Mouse (Mus musculus) limb, embryonic 13.5 days (tissue): ENCODE measurements around the gene Ddx42. TPM values are rescaled to one million over a fixed set of nuclear protein-coding genes. Genes with fewer than 3 reads are reported as not detected.

ENCODE experiments used
- ATAC-seq: fragments of 200-750 bp; cut with Nextera tagmentation; 2 replicates; pipeline ENCODE4 v1.8.0; 2017; ENCODE audit warnings: low read depth, moderate number of reproducible peaks, moderate TSS enrichment; ENCODE audit not compliant: low FRiP score
- H3K27ac ChIP-seq: fragments of 300-500 bp; sonication (generic); 2 replicates; pipeline ENCODE4 v1.5.1; 2015; ENCODE audit warnings: inconsistent platforms, mild to moderate bottlenecking, moderate library complexity
- H3K27me3 ChIP-seq: fragments of 300-500 bp; sonication (generic); 2 replicates; pipeline ENCODE4 v1.6.1; 2015; ENCODE audit warnings: mild to moderate bottlenecking, inconsistent platforms
- H3K36me3 ChIP-seq: fragments of 300-500 bp; sonication (generic); 2 replicates; pipeline ENCODE4 v1.6.1; 2015; ENCODE audit warnings: inconsistent platforms, mild to moderate bottlenecking, moderate library complexity
- H3K4me1 ChIP-seq: fragments of 300-500 bp; sonication (generic); 2 replicates; pipeline ENCODE4 v1.6.1; 2015; ENCODE audit warnings: inconsistent platforms
- H3K4me2 ChIP-seq: fragments of 300-500 bp; sonication (generic); replicated peaks from 2 replicates; pipeline ENCODE4 v1.6.1; 2015; ENCODE audit warnings: inconsistent platforms, mild to moderate bottlenecking, moderate library complexity
- H3K4me3 ChIP-seq: fragments of 300-500 bp; sonication (generic); 2 replicates; pipeline ENCODE4 v1.5.1; 2015; ENCODE audit warnings: moderate library complexity, mild to moderate bottlenecking, inconsistent platforms
- H3K9ac ChIP-seq: fragments of 300-500 bp; sonication (generic); 2 replicates; pipeline ENCODE4 v1.6.1; 2015; ENCODE audit warnings: mild to moderate bottlenecking, inconsistent platforms
- H3K9me3 ChIP-seq: fragments of 300-500 bp; sonication (generic); 2 replicates; pipeline ENCODE4 v1.6.1; 2016; ENCODE audit warnings: inconsistent platforms
- WGBS: fragments of 180-500 bp; shearing (Covaris S2); methylation state at CpG from one replicate; pipeline ENCODE4 v1.1.7; 2015; 5-methylcytosine and 5-hydroxymethylcytosine counted together
- polyA plus RNA-seq: library from polyadenylated mRNA; unstranded; fragments of >200 nt; fragmentation: Nextera tagmentation; extraction: Ambion mirVana; gene quantifications from 2 replicates; pipeline ENCODE4 v1.2.1, GENCODE M21; 2015

Ddx42 gene
- polyA plus RNA-seq, result 88.5 and 91.4 TPM in 2 replicates

GRCm38 (mm10) chr11:106216730-106217490, at the start of gene Ddx42:
Ddx42 (plus strand) TSS chr11:106216926.
- peaks cover 10% of the 10 kb centered on the region for H3K36me3 ChIP-seq
- peak within 1 kb of the TSS; percentile 93 for H3K27ac ChIP-seq
- H3K4me2 ChIP-seq, result peak within 1 kb of the TSS; percentile 69
- H3K4me1 ChIP-seq, result peaks cover 30% of the 10 kb centered on the region
- WGBS, result under 1% methylated on average over 70 of the region's 70 CpGs
- H3K4me3 ChIP-seq, result peak within 1 kb of the TSS; percentile 79
- peak; percentile 95 for ATAC-seq
- no peaks in the 10 kb centered on the region for H3K9me3 ChIP-seq
- no peaks in the 10 kb centered on the region for H3K27me3 ChIP-seq
- peak within 1 kb of the TSS; percentile 92 for H3K9ac ChIP-seq

GRCm38 (mm10) chr11:106167435-106167834, 49.3 kb upstream of the Ddx42 start:
- no peak overlapping the region for H3K9ac ChIP-seq
- H3K4me1 ChIP-seq, result peaks cover under 1% of the 10 kb centered on the region; the same call in 1 of the 2 replicates
- H3K36me3 ChIP-seq, result peaks cover 81% of the 10 kb centered on the region
- H3K27ac ChIP-seq, result no peak overlapping the region
- WGBS, result 77% methylated on average over 5 of the region's 5 CpGs
- no peak overlapping the region for H3K4me2 ChIP-seq
- H3K27me3 ChIP-seq, result no peaks in the 10 kb centered on the region
- H3K4me3 ChIP-seq, result no peak overlapping the region
- no peak for ATAC-seq
- no peaks in the 10 kb centered on the region for H3K9me3 ChIP-seq

- Histone ChIP-seq H3K9ac (no peak overlapping the region), H3K4me3 (no peak overlapping the region), H3K36me3 (peaks cover 56% of the 10 kb centered on the region), H3K27me3 (no peaks in the 10 kb centered on the region), H3K4me1 (peaks cover 12% of the 10 kb centered on the region; the same call in 1 of the 2 replicates), H3K9me3 (no peaks in the 10 kb centered on the region), H3K4me2 (no peak overlapping the region), H3K27ac (no peak overlapping the region)
- 77% methylated on average over 7 of the region's 7 CpGs for WGBS
- no peak for ATAC-seq
These were observed 45.9 kb upstream of the Ddx42 start for GRCm38 (mm10) chr11:106170807-106171206.

GRCm38 (mm10) chr11:106173228-106173627, 43.5 kb upstream of the Ddx42 start:
- Histone ChIP-seq H3K27me3 (no peaks in the 10 kb centered on the region), H3K9me3 (no peaks in the 10 kb centered on the region), H3K36me3 (peaks cover 32% of the 10 kb centered on the region), H3K4me2 (no peak overlapping the region), H3K4me3 (no peak overlapping the region), H3K4me1 (peaks cover 12% of the 10 kb centered on the region; the same call in 1 of the 2 replicates), H3K27ac (no peak overlapping the region), H3K9ac (no peak overlapping the region)
- WGBS, result 97% methylated on average over 2 of the region's 2 CpGs
- no peak for ATAC-seq

- no peak overlapping the region for H3K4me2 ChIP-seq
- peaks cover 12% of the 10 kb centered on the region; the same call in 1 of the 2 replicates for H3K4me1 ChIP-seq
- H3K27ac ChIP-seq, result no peak overlapping the region
- ATAC-seq, result no peak
- H3K9me3 ChIP-seq, result no peaks in the 10 kb centered on the region
- 68% methylated on average over 5 of the region's 5 CpGs for WGBS
- H3K9ac ChIP-seq, result no peak overlapping the region
- H3K27me3 ChIP-seq, result no peaks in the 10 kb centered on the region
- H3K36me3 ChIP-seq, result peaks cover 27% of the 10 kb centered on the region
- no peak overlapping the region for H3K4me3 ChIP-seq
These were observed 42.4 kb upstream of the Ddx42 start for GRCm38 (mm10) chr11:106174372-106174771.

- peaks cover 22% of the 10 kb centered on the region for H3K36me3 ChIP-seq
- H3K9me3 ChIP-seq, result no peaks in the 10 kb centered on the region
- no peak overlapping the region for H3K4me3 ChIP-seq
- H3K9ac ChIP-seq, result no peak overlapping the region
- H3K27me3 ChIP-seq, result no peaks in the 10 kb centered on the region
- no peak overlapping the region for H3K4me2 ChIP-seq
- H3K4me1 ChIP-seq, result peaks cover 12% of the 10 kb centered on the region; the same call in 1 of the 2 replicates
- ATAC-seq, result no peak
- no peak overlapping the region for H3K27ac ChIP-seq
- WGBS, result 41% methylated on average over 3 of the region's 3 CpGs
These were observed 41.6 kb upstream of the Ddx42 start for GRCm38 (mm10) chr11:106175081-106175480.

GRCm38 (mm10) chr11:106176372-106176771, 40.4 kb upstream of the Ddx42 start:
- no peaks in the 10 kb centered on the region for H3K9me3 ChIP-seq
- peaks cover 10% of the 10 kb centered on the region for H3K36me3 ChIP-seq
- no peaks in the 10 kb centered on the region for H3K27me3 ChIP-seq
- no peak overlapping the region for H3K9ac ChIP-seq
- no peak overlapping the region for H3K27ac ChIP-seq
- no peak for ATAC-seq
- H3K4me3 ChIP-seq, result no peak overlapping the region
- H3K4me1 ChIP-seq, result peaks cover 12% of the 10 kb centered on the region; the same call in 1 of the 2 replicates
- no peak overlapping the region for H3K4me2 ChIP-seq
- WGBS, result 89% methylated on average over 5 of the region's 5 CpGs

GRCm38 (mm10) chr11:106178036-106178782, 38.5 kb upstream of the Ddx42 start:
- Histone ChIP-seq H3K4me3 (no peak overlapping the region), H3K27ac (no peak overlapping the region), H3K4me1 (peaks cover 12% of the 10 kb centered on the region; the same call in 1 of the 2 replicates), H3K9me3 (no peaks in the 10 kb centered on the region), H3K9ac (no peak overlapping the region), H3K27me3 (no peaks in the 10 kb centered on the region), H3K4me2 (no peak overlapping the region), H3K36me3 (peaks cover 6% of the 10 kb centered on the region; the same call in 1 of the 2 replicates)
- ATAC-seq, result no peak
- 69% methylated on average over 5 of the region's 5 CpGs for WGBS

- Histone ChIP-seq H3K27me3 (no peaks in the 10 kb centered on the region), H3K27ac (no peak overlapping the region), H3K4me2 (no peak overlapping the region), H3K9me3 (no peaks in the 10 kb centered on the region), H3K4me3 (no peak overlapping the region), H3K4me1 (peaks cover 5% of the 10 kb centered on the region; the same call in 1 of the 2 replicates), H3K36me3 (peaks cover 14% of the 10 kb centered on the region), H3K9ac (0 out of 2 replicates have a peak overlapping the region, but pooled peaks have one; percentile 9)
- no peak for ATAC-seq
- WGBS, result 76% methylated on average over 7 of the region's 7 CpGs
These were observed 36.8 kb upstream of the Ddx42 start for GRCm38 (mm10) chr11:106179711-106180448.

GRCm38 (mm10) chr11:106180449-106180801, 36.3 kb upstream of the Ddx42 start:
- H3K27ac ChIP-seq, result no peak overlapping the region
- 92% methylated on average over 2 of the region's 2 CpGs for WGBS
- no peak overlapping the region for H3K9ac ChIP-seq
- H3K4me3 ChIP-seq, result no peak overlapping the region
- no peak for ATAC-seq
- no peaks in the 10 kb centered on the region for H3K4me1 ChIP-seq
- no peaks in the 10 kb centered on the region for H3K27me3 ChIP-seq
- H3K36me3 ChIP-seq, result peaks cover 19% of the 10 kb centered on the region
- no peak overlapping the region for H3K4me2 ChIP-seq
- H3K9me3 ChIP-seq, result no peaks in the 10 kb centered on the region

- Histone ChIP-seq H3K36me3 (peaks cover 19% of the 10 kb centered on the region), H3K4me2 (no peak overlapping the region), H3K9me3 (no peaks in the 10 kb centered on the region), H3K4me3 (no peak overlapping the region), H3K27me3 (no peaks in the 10 kb centered on the region), H3K9ac (no peak overlapping the region), H3K4me1 (peaks cover 3% of the 10 kb centered on the region), H3K27ac (no peak overlapping the region)
- 95% methylated on average over 4 of the region's 4 CpGs for WGBS
- ATAC-seq, result no peak
These were observed 29.4 kb upstream of the Ddx42 start for GRCm38 (mm10) chr11:106187326-106187725.

- no peak overlapping the region for H3K4me2 ChIP-seq
These were observed 25.0 kb upstream of the Ddx42 start for GRCm38 (mm10) chr11:106191716-106192115.

More at GRCm38 (mm10) chr11:106191716-106192115, 25.0 kb upstream of the Ddx42 start:
- Histone ChIP-seq H3K36me3 (peaks cover 5% of the 10 kb centered on the region), H3K9me3 (no peaks in the 10 kb centered on the region), H3K27ac (no peak overlapping the region), H3K4me3 (no peak overlapping the region), H3K27me3 (no peaks in the 10 kb centered on the region), H3K9ac (no peak overlapping the region), H3K4me1 (peaks cover 7% of the 10 kb centered on the region)
- 95% methylated on average over 3 of the region's 3 CpGs for WGBS
- no peak for ATAC-seq
